Mouse (Mus musculus): ENCODE results near the gene Aplf. TPM values are rescaled to one million over a fixed set of nuclear protein-coding genes. Genes with fewer than 3 reads are reported as not detected.

Gene Aplf
- polyA plus RNA-seq, 1 experiment from 2014 or later: 12.1 TPM

DNA sequence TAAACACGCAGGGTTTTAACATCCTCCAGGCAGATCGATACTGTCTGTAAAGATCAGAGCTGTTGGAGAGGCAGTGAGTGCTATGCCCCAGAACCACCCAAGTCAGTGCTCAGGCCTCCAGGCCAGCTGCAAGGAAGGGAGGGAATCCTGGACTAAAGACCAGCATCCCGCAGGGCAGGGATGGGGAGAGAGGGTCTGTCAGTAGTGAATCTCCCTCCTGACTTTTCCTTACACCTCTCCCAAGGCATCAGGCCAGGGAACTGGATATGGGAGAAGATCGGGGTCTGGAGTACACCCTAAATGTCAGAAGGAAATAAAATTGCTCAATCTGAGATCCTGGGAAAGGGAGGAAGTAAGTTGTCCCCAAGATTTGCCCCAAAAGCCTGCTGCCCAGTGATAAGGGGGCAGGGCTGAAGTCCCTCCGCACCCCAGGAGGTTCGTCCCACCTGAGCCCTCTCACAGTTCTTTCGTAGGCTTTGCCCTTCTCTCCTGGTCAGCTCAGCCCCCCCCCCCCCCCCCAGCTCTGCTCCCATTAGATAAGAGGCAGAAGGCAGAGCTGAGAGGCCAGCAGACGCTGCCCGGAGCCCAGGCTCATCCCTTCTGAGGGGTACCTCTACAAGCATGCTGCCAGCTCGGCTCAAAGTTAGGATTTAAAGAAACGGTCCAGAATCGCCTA lies 82.1 kb downstream of the Aplf start:
- in situ Hi-C loops (cut with MboI; ENCODE audit: low pct_unique_long_range_greater_than_20kb): no loop called here
- POLR2A ChIA-PET: no interaction called here
- H3K27me3 ChIP-seq: no peaks in the 10 kb centered on the region
- no peak for ATAC-seq
- DNase-seq (ENCODE audit: low read depth, low spot score): no peak
- CTCF ChIA-PET: interaction anchor here (0.9 kb wide), 1 partner anchor 10 kb away, joined by 4 read pairs; no protein-coding TSS in a partner anchor
- TF ChIP-seq CTCF (IDR thresholded peaks at IDR 0.05): no peak

DNA sequence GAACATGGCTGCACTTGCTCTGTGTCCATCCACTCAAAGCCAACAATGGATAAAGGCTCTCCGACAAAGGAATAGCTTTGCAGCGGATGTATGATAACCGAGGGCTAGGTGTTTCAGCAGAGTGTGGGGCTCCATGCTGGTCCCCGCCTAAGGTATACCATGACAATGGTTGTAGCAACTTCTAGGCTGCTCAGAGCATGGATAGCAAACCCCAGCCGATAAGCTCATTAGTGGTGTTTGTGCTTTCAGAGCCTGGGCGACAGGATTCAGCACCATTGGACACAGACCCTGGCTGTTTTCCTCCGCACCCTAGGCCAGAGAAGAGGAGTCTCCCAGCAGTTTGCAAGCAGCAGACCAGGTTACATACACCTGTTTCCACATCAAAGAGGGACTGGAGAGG lies 88.0 kb downstream of the Aplf start:
- in situ Hi-C loops (cut with MboI; ENCODE audit: low pct_unique_long_range_greater_than_20kb): no loop called here
- CTCF ChIA-PET: no interaction called here
- H3K27me3 ChIP-seq: no peaks in the 10 kb centered on the region
- DNase-seq (ENCODE audit: low read depth, low spot score) (no peak), ATAC-seq (no peak)
- no peak for TF ChIP-seq CTCF (IDR thresholded peaks at IDR 0.05)
- POLR2A ChIA-PET: no interaction called here

DNA sequence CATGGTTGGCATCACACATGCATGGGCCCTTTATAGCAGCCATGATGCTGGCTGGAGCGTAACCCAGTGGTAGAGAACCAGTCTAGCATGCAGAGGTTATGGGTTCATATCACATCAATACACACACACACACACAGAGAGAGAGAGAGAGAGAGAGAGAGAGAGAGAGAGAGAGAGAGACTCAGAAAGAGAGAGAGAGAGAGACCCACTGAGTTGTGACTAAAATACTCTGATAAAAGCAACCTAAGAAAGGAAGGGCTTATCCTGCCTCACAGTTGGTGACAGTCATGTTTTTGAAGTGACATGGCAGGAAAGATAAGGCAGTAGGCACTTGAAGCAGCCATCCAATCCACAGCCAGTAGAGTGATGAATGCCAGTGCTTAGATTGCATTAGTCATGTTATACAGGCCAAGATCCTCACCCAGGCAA lies 88.8 kb downstream of the Aplf start:
- CTCF ChIA-PET: no interaction called here
- no peak for TF ChIP-seq CTCF (IDR thresholded peaks at IDR 0.05)
- no peaks in the 10 kb centered on the region for H3K27me3 ChIP-seq
- ATAC-seq (no peak), DNase-seq (ENCODE audit: low read depth, low spot score) (no peak)
- POLR2A ChIA-PET: no interaction called here
- in situ Hi-C loops (cut with MboI; ENCODE audit: low pct_unique_long_range_greater_than_20kb): no loop called here

DNA sequence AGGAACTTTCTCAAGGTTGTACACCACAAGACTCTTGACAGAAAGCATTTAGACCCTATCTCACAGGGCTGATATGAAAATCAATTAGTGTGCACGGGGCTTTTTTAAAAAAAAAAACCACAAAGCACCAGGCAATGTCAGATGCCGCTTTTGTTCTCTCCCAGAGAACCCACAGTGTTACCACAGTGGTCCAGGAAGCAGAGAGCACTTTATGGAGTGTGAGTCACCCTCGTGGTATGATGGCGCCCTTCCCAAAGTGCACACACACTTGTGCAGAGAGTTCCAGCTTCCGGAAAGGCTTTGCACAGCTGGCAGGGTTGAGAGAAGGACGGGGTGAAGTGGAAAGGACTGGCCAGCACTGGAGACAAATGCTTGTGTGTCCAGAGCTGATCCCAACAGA lies 89.5 kb downstream of the Aplf start:
- ChIA-PET POLR2A (no interaction called here), CTCF (no interaction called here)
- in situ Hi-C loops (cut with MboI; ENCODE audit: low pct_unique_long_range_greater_than_20kb): no loop called here
- no peak for DNase-seq (ENCODE audit: low read depth, low spot score)
- ATAC-seq: peak; percentile 66
- no peaks in the 10 kb centered on the region for H3K27me3 ChIP-seq
- TF ChIP-seq CTCF (IDR thresholded peaks at IDR 0.05): no peak

DNA sequence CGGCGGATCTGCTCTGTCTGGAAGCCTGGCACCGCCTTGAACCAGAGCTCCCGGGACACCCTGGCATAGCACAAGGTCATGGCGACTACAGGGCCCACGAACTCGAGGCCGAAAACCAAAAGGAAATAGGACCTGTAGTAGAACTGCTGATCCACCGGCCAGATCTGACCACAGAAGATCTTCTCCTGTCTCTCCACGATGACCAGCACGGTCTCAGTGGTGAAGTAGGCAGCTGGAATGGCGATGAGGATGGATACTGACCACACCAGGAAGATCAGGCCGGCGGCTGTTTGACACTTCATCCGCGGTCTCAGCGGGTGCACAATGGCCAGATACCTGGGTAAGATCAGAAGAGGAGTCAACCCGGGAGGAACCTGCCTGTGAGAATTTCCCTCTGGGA lies 90.4 kb downstream of the Aplf start:
- in situ Hi-C loops (cut with MboI; ENCODE audit: low pct_unique_long_range_greater_than_20kb): no loop called here

DNA sequence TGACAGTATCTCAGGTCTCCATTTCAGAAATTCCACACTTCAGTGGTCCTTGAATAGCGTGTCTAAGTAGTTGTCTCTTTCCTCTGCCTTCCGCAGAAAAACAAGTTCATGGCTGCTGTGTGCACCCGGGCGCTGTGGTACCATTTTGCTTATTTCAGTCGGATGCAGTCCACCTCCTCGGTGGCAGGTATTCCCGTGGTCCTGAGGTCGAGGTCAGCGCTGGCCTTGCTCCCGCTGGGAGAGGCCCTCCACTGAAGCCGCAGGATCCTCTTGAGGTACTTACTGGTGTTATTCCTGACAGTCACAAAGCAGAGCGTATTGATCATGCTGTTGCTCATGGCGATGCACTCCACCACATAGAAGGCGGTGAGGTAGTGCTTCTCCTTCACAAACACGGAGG lies 90.9 kb downstream of the Aplf start:
- in situ Hi-C loops (cut with MboI; ENCODE audit: low pct_unique_long_range_greater_than_20kb): no loop called here
- DNase-seq (ENCODE audit: low read depth, low spot score): no peak
- CTCF ChIA-PET: no interaction called here
- no peak for TF ChIP-seq CTCF (IDR thresholded peaks at IDR 0.05)
- no peaks in the 10 kb centered on the region for H3K27me3 ChIP-seq
- POLR2A ChIA-PET: no interaction called here
- no peak for ATAC-seq

More for the DNA sequence above, 90.4 kb downstream of the Aplf start:
- ChIA-PET POLR2A (no interaction called here), CTCF (no interaction called here)
- no peak for TF ChIP-seq CTCF (IDR thresholded peaks at IDR 0.05)
- no peaks in the 10 kb centered on the region for H3K27me3 ChIP-seq
- DNase-seq (ENCODE audit: low read depth, low spot score): no peak
- ATAC-seq: no peak

Other genes starting within 250 kb of the Aplf start
- gene Bmp10, start 243.2 kb downstream of the Aplf start, polyA plus RNA-seq (2021): not detected
- 0.03 TPM for gene Arhgap25, start 138.9 kb downstream of the Aplf start, polyA plus RNA-seq (2021)
- gene Prokr1, start 81.5 kb downstream of the Aplf start, polyA plus RNA-seq (2021): 0.28 TPM
- 0.10 TPM for gene Efcc1, start 58.7 kb upstream of the Aplf start, polyA plus RNA-seq (2021)
- gene Gp9, start 105.9 kb upstream of the Aplf start, polyA plus RNA-seq (2021): not detected
- gene Rab43, start 140.0 kb upstream of the Aplf start, polyA plus RNA-seq (2021): 26.7 TPM
- gene Gm45140, start 163.6 kb upstream of the Aplf start, polyA plus RNA-seq (2021): 11.2 TPM
- 59.6 TPM for gene Isy1, start 166.6 kb upstream of the Aplf start, polyA plus RNA-seq (2021)
- 364 TPM for gene Cnbp, start 178.9 kb upstream of the Aplf start, polyA plus RNA-seq (2021)
- 128 TPM for gene Copg1, start 215.6 kb upstream of the Aplf start, polyA plus RNA-seq (2021)
- gene Hmces, start 241.7 kb upstream of the Aplf start, polyA plus RNA-seq (2021): 36.8 TPM